Mouse (Mus musculus) embryo, embryonic 9.5 days (tissue): Measurements from ENCODE around the gene 4930519G04Rik.
"Not testable (repeated sequence)": the region's sequence is repeated elsewhere in the genome, so short reads cannot be mapped to it uniquely, and the experiment has no call there.

Experiments
- DNase-seq: peaks from one replicate; pipeline ENCODE4 v3.0.0-alpha.2; 2017; ENCODE audit errors: extremely low spot score

The 4930519G04Rik gene

DNA sequence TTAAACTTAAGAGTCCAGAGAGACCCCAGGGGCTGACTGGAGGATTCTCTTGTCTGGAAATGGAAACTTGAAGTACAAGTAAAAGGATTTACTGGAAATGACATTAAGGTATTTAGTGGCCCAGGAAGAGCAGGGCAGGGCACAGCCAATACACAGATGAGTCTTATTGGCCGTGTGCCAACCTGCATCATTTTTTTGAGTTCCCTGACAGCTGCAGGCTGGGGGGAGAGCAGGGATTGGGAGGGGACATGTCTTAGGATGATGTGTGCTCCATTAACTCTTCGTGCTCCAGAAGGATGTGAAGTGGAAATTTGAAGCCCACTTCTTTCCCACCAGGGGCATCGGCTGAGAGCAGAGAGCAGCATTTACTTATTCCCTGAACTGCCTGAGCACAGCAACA is 11.3 kb upstream of the 4930519G04Rik start:
- not testable (repeated sequence) for DNase-seq

DNA sequence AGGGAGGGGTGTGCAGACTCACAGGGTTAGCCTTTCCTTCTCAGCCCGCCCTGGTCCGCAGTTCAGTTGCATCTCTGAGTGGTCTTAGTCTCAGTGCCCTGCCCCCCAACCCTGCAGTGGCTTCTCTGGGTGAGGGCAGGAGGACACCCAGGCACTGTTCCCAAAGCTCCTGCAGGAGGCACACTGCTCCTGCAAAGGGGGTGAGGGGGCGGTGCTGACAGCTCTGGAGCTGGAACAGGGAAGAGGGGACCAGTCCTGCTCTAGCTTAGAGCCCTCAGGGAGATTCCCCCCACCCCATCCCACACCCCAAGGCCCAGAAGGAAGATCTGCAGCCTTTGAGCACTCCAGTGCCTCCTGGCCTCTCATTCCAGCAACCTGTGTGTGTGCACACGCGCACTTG is 10.8 kb upstream of the 4930519G04Rik start:
- DNase-seq: no peak

DNA sequence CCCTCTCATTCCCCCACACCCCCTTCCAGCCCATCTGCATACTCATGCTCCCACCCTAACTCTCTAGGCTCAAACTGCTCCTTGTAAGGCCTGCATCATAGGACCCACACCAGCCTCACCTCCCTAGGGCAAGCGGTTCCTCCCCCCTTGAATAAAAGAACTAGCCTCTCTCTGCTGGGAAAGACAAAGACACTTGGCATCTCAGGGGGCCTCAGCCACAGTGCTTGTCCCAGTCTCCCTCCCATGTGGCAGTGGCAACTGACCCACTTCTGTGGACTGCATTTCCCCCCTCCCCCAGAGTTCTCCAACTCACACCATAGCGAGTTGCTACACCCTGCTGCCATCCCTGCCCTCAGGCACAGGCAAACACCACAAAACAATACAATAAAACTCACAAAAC is 9.1 kb upstream of the 4930519G04Rik start:
- not testable (repeated sequence) for DNase-seq

DNA sequence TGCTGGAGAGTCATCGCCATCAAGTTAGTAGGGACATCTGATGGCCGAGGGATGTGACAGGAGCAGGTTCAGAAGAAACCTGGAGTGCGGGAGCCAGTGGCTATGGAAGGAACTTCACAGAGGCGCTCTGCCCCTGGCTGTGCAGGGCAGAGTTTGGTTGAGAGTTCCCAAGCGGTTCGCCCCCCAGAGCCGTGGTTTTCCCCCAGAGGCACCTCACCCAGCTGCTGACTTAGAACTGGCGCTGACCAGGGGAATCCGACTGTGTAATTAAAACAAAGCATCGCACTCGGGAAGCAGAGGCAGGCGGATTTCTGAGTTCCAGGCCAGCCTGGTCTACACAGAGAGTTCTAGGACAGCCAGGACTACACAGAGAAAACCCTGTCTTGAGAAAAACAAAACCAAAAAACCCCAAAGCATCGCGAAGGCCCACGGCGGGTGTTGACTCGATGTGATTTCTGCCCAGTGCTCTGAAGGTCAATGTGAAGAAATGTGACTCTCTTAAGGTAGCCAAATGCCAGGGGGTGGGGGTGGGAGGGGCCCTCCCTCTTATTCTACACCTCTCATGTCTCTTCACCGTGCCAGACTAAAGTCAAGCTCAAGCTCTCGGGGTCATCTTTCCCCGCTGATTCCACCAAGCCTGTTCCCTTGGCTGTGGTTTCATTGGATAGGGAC is 1.8 kb upstream of the 4930519G04Rik start:
- no peak for DNase-seq

DNA sequence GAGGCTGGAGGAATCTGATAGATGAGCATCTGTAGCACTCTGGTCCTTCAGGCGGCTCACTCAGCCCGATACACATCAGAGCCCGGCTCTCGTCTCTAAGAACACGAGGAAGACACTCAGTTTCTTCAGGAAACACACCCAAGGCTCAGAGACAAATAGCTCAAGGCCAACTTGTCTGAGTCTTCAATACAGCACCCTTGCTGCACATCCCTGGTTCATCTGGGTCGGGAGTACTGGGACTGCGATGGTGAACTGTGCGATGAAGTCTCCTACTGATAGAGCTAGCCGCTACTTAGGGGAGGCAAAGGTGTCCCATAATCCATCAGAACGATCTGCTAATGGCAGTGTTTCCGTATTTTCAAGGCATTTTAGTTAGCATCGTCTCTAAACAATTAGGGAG is 5.1 kb downstream of the 4930519G04Rik start, which contains the start of gene Gm9936:
TSS of gene Gm9936 (minus strand) at position 101 of the 400 bp plus-strand sequence.
- DNase-seq: no peak

DNA sequence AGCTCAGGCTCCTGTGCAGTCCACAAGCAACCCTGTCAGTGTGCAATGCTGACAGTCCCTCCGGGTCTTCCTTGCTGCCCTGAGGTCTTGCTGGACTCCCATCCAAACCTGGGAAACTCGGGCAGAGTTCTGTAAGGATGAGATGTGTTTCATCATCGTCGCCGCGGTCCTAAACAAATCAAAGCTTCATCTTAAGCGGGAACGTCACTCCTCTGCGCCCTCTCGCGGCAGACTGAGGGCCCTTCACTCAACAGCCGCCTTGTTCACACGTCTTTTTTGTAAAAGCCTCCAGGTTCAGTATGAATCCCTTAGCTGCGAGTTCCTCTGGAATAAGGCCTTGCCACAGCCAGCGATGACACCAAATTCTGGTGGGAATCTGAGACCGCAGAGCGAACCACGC is 5.8 kb downstream of the 4930519G04Rik start:
- peak; percentile 79 for DNase-seq

DNA sequence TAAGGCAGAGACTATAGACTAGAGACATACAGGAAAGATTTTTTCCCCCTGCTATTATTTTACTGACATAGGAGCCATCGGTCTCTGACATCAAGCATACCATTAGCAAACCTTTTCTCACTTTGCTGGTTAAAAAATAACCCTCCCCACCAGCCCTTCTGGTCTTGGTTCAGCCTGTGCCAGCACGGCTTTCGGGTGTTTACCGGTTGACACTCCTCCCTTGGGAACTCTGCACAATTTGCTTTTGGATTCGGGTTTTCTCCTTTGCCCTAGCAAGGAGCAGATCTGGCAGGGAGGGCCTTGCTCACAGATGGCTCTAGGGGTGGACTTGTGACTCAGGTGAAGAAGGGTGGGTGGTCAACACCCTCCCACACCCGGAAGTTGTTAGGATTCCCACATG is 8.3 kb downstream of the 4930519G04Rik start:
- DNase-seq: no peak

DNA sequence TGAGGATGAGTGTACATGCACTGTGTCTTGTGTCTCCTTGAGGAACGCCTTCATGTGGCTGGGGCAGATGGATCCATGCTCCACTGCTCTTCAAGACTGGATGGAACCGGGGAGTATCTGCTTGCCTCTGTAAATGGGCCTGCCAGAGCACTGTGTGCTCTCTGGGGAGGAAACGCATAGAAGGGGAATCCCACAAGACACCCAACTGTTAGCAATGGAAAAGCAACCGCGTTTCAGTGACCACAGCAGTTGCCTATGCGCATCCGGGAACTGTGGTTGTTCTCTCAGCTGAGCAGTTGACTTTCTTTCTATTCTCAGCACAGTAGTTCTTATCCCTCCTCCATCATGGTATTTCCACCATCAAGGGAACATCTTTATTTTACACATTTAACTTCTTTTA is 11.3 kb downstream of the 4930519G04Rik start:
- DNase-seq: no peak

DNA sequence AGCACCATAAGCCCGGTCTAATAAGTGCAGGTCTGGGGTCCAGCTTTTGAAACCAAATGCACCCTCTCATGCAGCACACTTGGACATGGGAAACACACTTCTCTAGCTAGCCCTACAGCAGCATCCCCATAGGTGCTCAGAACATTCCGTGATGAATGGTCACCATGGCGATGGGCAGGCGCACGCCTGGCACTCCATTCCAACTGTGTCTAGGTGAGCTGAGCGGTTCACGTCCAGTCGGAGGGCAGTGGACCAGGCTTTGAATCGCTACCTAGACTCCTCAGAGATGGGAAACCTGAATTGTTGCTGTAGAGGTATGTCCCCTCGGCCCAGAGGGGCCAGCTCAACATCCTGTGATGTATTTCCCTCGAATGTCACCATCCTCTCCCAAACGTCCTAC is 11.8 kb downstream of the 4930519G04Rik start:
- DNase-seq: no peak

DNA sequence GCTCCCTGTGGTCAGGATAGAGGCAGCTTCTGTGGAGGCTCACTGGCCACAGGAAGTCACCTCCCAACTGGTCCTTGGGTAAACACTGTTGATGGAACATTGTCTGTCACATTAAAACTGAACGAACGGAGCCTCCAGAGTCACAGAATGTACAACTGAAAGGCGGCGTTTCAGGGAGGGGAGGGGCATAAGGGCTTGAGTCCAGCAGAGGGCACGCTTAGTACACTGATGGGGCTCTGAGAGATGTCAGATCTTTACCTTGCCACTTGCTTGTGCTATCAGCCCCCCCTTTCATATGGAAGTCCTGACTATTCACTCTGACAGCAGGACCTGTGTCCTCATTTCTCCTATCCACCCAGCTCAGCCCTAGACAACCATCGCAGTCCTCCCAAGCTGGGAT is 22.4 kb downstream of the 4930519G04Rik start:
- DNase-seq: no peak

DNA sequence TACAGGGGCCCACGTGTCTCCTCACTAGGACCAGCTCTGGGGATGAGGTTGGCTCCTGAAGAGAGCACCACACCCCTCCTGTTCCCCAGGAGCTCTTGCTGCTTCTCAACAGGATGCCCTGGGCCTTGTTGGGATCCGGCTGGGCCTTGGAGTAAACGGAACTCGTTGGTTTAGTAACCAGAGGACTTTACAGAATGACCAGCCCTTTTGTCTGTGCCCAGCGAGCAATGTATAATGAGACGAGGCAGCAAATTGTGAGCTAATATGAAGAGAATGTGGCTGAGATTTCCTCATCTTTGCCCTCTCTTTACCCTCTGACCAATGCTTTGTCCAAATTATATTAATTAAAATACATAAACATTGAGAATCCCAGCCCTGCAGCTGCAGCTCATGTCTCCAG is 22.9 kb downstream of the 4930519G04Rik start:
- DNase-seq: no peak

DNA sequence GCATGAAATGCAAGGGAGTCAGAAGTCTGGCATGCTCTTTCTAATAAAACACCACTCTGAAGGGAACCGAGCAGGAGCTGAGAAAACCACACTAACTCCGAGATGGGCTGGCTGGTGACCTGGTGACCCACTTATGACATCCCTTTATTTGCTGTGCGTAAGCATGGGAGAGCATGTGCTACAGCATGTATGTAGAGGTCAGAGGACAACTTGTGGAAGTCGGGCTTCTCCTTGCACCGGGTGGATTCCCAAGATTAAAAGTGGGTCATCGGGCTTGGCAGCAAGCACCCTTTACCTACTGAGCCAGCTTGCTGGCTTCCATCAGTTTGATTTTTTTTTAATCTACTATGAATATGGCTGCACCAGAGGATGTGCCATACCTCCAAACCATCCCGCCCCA is 24.0 kb downstream of the 4930519G04Rik start:
- DNase-seq: no peak

DNA sequence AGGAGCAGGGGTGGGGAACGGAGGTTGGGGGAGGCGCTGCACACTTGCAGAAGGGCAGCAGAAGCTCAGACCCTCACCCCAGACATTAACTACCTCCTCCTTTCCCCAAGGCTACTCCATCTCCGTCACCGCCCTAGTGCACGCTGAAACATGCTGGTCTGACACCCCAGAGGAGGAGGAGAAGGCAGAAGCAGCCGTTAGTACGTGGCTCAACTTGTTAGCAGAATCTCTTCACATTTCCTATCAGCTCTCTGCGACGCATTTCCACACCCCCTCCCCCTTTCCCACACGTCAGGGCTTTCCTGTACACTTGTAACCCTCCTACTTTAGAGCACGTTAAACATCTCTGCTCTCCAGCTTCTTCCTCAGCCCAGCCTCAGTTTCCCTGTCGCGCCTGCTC is 25.9 kb downstream of the 4930519G04Rik start:
- no peak for DNase-seq

DNA sequence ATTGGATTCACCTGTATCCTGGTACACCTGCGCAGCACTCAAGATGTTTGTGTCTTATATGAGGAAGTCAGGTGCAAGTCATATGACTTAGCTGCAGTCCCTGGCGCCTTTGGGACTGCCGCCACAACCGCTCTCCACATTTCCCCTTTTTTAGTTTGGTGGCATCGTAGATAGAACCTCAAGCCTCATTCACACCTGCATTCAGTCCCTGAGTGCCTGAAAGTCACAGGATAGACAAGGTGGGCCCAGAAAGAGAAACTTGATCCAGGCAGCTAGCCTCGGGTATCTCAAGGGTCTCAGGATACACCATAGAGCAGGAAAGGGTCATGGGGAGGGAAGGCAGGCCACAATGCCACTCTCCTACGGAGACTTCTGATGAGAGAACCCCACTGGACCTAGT is 28.9 kb downstream of the 4930519G04Rik start:
- DNase-seq: not testable (repeated sequence)

DNA sequence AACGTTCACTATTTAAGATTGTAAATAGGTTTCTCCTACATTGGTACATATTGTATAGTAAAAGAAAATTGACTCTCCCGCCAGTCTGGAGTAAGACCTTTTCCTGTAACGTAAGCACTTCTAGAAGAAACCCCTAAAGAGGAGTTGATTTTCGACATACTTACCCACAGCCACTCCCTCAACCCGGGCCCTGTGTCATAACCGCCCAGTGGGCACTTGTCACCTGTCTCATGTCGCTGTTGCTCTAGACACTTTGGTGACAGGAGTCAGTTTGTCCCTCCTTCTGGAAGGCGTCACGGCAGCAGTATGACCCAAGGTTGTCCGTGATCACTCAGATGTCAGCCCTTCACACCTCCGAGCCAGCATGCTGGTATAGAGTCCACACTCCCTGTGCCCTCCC is 29.6 kb downstream of the 4930519G04Rik start:
- no peak for DNase-seq

DNA sequence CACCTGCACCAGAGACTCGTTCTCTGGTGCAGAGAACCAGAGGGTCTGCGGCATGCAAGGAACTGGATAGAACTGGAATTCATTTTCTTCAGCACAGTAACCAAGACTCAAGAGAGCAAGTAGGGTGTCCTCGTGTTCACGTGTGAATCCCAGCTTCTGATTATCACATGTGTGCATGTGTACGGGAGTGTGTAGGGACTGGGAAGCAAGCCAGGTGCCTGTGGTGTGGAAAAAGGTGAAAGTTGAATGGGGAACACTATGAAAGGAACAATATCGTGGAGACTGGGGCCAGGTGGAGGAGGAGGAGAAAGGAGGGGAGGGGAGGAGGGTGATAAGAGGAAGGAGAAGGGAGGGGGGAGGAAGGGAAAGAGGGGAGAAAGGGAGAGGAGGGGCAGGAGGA is 33.3 kb downstream of the 4930519G04Rik start:
- no peak for DNase-seq

DNA sequence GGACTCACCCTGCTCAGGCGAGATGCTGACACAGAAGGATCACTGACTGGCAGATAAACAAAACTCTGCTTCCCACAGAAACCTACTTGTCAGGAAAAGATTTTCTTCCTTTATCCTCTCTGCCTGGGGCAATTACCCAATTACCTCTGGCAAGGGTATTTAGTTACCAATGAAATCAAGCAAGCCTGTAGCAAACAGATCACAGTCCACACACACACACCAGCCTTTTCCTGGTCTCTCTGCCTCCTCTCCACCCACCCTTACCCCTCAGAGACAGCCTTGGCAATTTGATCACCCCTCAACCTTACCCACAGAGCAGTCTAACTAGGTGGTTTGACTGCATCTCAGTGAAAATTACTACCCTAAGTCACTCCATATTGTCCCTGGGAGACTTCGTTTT is 35.5 kb downstream of the 4930519G04Rik start:
- no peak for DNase-seq

DNA sequence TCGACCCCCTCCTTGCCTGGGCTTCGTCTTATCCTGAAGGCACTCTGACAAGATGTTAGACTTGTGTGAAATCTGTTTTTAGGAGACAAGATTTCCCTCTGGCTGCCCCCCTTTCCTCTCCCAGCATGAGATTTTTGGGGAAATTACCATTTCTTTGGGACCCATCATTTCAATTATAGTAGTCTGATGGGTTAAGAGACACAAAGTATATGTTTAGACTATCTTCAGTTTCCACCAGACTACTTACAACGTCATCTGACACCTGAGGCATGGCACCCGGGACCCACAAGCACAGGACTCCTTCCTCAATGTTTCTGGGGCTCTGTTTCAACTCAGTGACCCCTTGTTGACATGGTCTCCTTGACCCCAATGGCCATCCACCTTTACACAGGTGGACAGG is 42.1 kb downstream of the 4930519G04Rik start:
- DNase-seq: no peak

DNA sequence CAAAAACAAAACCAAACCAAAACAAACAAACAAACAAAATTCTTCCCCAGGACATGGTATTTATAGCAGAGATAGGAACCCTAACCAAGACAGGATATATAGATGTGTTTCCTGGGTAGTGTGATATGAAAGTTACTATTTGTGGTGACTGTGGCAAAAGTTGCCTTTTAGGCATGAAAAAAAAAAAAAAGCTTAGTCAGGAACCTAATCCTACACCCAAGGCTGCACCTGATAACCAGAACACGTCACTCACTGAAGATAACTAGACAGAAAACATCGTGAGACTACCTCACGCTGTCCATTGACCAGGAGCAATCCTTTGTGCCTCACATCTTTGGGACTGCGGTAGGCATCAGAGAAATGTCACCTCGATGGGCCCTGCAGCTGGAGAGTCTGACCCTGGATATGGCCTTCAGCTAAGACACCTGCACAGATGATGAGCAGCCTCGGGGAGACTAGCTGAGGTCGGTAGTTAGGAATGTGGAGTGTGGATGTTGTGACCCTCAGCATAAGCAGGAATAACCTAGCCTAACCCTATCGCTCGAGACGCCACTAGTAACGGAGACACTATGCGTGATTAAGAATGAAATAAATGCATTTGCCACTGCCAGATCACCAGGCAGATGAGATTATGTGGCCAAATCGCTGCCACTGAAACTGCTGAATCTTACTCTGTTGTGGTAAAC is 43.4 kb downstream of the 4930519G04Rik start, which contains the start of gene Oasl2:
TSS of gene Oasl2 (plus strand) at position 249 of the 686 bp plus-strand sequence.
- no peak for DNase-seq

DNA sequence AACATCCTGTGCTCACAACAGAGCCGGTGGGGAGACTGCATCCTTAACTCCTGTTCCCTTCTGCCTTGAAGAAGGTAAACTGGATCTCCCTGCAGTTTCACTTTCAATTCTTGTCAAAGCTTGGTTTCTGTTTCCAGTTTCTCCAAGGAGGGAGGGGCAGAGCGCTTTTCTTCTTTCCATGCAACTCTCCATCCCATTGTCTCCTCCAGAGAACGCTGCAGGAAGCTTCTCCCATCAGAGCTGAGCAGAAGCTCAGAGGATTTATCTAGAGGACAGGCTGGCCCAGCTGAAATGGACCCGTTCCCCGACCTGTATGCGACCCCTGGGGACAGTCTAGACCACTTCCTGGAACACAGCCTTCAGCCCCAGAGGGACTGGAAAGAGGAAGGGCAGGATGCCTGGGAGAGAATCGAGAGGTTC is 43.9 kb downstream of the 4930519G04Rik start:
- no peak for DNase-seq

DNA sequence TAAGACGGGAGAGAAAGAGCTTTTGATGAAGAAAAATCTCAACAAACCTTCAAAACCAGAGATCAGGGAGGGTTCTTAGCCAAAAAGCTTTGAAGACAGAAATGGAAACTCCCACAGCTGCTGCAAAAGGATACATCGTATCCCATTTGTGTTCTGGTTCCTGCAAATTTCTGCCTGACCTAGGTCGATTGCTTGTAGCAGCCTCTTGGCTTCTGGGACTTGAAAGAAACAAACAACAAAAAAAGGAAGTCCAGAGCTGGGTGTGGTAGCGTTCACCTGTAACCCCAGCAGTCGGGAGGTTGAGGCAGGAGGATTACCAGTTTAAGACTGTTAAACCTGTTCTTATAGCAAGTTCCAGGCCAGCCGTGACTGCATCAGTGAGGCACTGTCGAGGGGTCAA is 45.4 kb downstream of the 4930519G04Rik start:
- DNase-seq: no peak

DNA sequence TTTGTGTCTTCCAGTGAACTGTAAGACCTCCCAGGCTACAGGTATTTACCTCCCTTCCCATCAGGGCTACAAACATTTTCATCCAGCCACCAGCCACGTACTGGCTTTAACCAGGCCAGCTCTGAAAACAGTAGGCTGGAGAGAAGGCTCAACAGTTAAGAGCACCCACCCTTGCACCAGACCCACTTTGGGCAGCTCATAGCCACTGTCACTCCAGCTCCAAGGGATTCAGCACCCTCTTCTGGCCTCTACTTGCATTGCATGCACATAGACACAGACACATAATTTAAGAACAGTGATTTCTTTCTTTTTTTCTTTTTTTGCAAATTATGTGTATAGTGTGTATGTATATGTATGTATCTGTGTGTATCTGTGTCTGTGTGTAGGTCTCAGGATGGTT is 48.9 kb downstream of the 4930519G04Rik start:
- DNase-seq: peak; percentile 47

DNA sequence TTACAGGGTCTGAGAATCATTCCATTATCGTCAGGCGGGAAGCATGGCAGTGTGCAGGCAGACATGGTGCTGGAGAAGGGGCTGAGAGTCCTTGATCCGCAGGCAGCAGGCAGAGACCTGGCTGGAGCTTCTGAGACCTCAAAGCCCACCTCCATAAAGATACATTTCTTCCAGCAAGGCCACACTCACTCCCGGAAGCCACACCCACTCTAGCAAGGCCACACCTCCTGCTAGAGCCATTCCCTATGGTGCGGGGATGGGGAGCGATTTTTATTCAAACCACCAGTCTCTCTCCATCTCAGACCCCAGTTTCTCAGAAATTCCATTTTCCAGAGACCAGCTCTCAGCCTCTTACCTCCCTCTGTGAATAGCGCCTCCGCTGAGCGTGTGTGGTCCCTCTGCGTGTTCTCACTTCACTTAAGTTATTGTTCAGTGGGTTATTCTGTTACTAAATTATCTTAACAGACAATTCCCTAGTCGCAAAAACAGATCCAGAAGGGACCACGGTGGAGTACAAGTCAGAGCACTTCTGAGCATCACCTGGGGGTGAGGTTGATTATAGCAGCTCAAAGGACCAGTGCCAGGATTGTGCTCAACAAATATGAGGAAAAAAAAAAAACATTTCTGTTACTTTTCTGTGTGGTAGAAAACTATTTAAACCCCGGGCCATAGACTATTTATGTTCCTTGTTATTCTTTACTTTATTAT is 55.3 kb downstream of the 4930519G04Rik start:
- no peak for DNase-seq
